Mouse (Mus musculus): Measurements from ENCODE around the gene Fam151a. TPM values are rescaled to one million over a fixed set of nuclear protein-coding genes. Genes with fewer than 3 reads are reported as not detected.

The Fam151a gene
- polyA plus RNA-seq (2012; rRNA removed), result 0.20 and 0.24 TPM in 2 replicates

DNA sequence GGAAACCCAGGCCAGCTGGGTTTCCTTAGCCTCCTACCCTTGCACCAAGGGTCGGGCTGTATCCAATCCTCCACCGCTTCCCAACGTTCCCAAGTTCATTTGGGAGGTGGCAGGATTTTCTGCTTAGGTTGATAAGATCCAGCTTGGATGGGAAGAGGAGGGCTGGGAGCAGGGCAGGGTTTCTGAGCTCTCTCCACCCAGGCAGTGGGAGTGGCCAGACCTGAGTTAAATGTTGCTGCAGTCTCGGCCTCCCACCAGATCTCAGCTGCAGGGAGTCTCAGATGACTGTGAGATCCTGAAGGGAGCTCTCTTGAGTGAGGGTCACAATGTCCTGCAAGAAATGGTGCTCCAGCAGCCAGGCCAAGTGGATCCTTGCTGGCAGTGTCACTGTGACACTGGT is at the start of gene Fam151a:
Gene Fam151a, plus strand, starts transcription at position 254 of the 400 bp plus-strand sequence.

DNA sequence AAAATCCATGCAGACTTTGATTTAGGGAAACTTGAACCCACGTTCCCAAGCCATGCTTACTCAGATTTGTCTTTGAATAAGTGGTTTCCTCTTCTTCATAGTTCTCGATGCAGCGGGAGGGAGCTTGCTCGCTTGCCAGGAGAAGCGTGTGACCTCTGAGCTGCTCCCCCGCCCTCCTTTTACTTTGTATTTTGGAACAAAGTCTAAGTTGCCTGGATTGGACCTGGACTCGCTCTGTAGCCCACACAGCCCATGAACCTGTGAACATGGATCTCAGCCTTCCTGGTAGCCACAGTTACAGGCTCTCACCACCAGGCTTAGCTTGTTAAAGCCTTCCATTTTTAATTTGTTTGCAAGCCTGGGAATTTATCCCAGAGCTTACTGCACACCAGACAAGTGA is 2.9 kb upstream of the Fam151a start, which contains the start of gene Mroh7:
Gene Mroh7, minus strand, starts transcription at position 112 of the 400 bp plus-strand sequence.

Other genes with a start within 250 kb of the Fam151a start
- not detected in 2 replicates for gene Bsnd, start 241.6 kb upstream of the Fam151a start, polyA plus RNA-seq (2012; rRNA removed)
- 130 and 177 TPM in 2 replicates for gene Dhcr24, start 172.9 kb upstream of the Fam151a start, polyA plus RNA-seq (2012; rRNA removed)
- gene Lexm, start 116.6 kb upstream of the Fam151a start, polyA plus RNA-seq (2012; rRNA removed), result not detected in 2 replicates
- gene Ttc22, start 111.5 kb upstream of the Fam151a start, polyA plus RNA-seq (2012; rRNA removed), result 94.4 and 121 TPM in 2 replicates
- 8.4 and 9.5 TPM in 2 replicates for gene Pars2, start 82.8 kb upstream of the Fam151a start, polyA plus RNA-seq (2012; rRNA removed)
- 39.6 and 39.7 TPM in 2 replicates for gene Ttc4, start 54.9 kb upstream of the Fam151a start, polyA plus RNA-seq (2012; rRNA removed)
- 1.1 and 1.4 TPM in 2 replicates for gene Mroh7, start 3.0 kb upstream of the Fam151a start, polyA plus RNA-seq (2012; rRNA removed)
- 41.7 and 49.6 TPM in 2 replicates for gene Acot11, start 71.1 kb downstream of the Fam151a start, polyA plus RNA-seq (2012; rRNA removed)
- 71.4 and 78.6 TPM in 2 replicates for gene Ssbp3, start 176.8 kb downstream of the Fam151a start, polyA plus RNA-seq (2012; rRNA removed)